Mouse (Mus musculus): ENCODE measurements around the gene Gm33543.

Gm33543 gene

DNA sequence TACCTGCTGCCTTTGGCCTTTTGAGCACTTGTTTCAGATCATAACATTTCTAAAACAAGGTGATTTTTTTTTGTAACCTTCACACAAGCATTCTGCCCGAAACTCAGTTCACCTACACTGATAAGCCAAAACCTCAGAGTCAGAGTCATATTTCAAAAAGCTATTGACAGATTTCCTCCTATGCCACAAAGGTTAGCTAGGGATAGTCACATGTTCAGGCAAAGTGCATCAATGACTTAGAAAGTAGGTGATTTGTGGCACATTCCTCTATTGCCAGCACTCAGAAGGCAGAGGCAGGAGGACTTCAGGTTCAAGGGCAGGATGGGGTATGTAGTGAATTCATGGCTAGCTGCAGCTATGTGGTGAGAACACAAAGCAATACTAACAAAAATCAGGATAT, 65.7 kb downstream of the Gm33543 start:
- no peak for DNase-seq

GRCm38 (mm10) chr10:95774856-95775255, 67.9 kb downstream of the Gm33543 start:
- DNase-seq: no peak

DNA sequence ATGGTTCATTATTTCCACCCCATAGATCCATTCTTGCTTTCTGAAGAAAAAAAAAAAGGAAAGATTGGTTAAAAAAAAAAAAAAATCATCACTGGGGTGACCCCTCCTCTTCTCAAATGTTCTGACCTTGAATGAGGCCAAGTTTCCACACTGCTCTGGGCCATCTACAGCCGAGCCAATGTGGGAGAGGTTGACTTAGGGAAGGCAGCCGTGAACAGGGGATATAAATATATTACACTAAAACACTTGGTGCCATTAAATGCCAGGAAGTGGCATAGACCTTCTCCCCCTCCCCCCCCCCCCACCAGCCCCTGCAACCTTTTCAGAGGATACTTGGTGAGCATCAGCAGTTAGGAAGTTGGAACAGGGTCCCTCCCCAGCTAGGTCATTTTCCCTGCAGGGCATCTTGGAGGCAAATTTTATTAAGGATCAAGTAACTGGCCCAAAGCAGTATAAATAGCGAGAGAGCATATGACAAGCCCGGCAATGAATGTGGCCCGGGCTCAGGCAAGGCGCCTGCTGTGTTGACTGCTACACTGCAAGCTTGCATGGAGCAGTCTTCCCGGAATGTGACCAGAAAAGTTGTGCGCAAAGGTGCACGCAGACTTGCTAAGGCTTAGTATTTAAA, 68.6 kb downstream of the Gm33543 start:
- DNase-seq: no peak
